Mouse (Mus musculus) kidney, postnatal 10 days (tissue): Measurements from ENCODE around the gene Cpa2.

Experiments used
- DNase-seq: peaks from one replicate; pipeline ENCODE4 v3.0.0; 2021; ENCODE audit warnings: mixed read lengths

The Cpa2 gene

GRCm38 (mm10) chr6:30549231-30549761, 7.9 kb downstream of the Cpa2 start:
- DNase-seq: no peak

- DNase-seq: no peak
Measured at GRCm38 (mm10) chr6:30550496-30551192, 9.3 kb downstream of the Cpa2 start.

DNA sequence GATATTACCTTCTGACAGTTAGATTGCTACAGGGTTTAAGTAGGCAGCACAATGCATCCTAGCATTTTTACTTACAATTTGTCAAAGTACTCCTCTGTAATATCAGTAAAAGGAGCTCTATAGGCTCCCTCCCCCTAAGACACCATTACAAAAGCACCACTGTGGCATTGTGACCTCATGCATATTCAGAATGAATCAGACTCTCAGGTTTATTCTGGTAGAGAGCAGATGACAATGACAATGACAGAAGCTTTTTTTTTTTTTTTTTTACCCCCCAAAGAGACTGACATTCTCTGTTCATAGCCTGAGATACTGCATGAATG, 9.8 kb downstream of the Cpa2 start:
- no peak for DNase-seq

GRCm38 (mm10) chr6:30551644-30552580, 10.5 kb downstream of the Cpa2 start:
- DNase-seq: no peak

- no peak for DNase-seq
Measured at GRCm38 (mm10) chr6:30552628-30553027, 11.2 kb downstream of the Cpa2 start.

DNA sequence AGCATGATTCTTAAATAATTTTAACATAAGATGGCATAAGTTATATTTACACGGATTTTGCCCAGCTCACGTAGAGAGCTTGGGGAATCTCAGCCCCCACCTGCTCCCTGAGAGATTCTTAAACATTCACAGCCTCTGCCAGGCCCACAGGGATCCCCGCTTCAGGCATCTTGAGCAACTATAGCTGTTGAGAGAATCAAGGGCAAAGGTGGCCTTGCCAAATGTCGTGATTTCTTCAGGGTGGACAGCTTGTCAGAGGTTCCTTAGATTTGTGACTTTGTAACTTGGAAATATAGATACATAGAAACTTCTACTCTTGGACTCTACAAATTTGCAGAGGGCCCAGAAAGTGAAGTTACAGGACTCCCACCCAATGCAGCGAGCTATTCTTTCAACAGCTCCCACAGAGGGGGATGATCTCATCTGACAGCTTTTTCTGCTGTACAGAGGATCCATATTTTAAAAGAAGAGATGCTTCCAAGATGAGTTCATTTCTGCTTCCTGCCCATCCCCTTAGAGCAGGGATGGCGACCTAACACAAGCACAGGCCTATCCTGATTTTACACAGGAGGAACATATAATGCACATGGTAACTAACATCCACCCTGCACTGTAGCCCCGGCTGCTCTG, 12.1 kb downstream of the Cpa2 start:
- DNase-seq: no peak

- no peak for DNase-seq
Measured at GRCm38 (mm10) chr6:30554092-30554491, 12.7 kb downstream of the Cpa2 start.

GRCm38 (mm10) chr6:30554621-30555170, 13.3 kb downstream of the Cpa2 start:
- no peak for DNase-seq

DNA sequence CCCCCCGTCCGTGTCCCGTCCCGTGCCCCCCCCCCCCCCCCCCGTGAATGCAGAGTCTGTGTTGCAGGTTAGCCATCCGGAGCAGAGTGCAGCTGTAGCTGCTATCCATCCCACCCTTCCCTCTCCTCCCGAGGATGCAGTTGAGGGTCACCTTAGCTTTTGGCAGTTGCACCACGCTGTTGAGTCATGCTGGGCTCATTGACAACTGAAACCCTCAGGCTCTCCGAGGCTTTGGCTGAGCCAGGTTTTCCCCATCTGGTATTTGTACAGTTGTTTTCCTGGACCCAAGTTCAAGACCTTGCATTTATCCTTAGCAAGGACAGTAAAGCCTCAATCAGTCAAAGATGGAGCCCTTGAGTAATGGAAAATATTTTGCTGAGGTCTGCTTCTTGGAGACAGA, 14.7 kb downstream of the Cpa2 start:
- DNase-seq: no peak

- no peak for DNase-seq
Measured at GRCm38 (mm10) chr6:30559726-30560125, 18.3 kb downstream of the Cpa2 start.

GRCm38 (mm10) chr6:30562132-30562531, 20.8 kb downstream of the Cpa2 start:
- DNase-seq: no peak

- DNase-seq: no peak
Measured at GRCm38 (mm10) chr6:30563575-30563974, 22.2 kb downstream of the Cpa2 start.

DNA sequence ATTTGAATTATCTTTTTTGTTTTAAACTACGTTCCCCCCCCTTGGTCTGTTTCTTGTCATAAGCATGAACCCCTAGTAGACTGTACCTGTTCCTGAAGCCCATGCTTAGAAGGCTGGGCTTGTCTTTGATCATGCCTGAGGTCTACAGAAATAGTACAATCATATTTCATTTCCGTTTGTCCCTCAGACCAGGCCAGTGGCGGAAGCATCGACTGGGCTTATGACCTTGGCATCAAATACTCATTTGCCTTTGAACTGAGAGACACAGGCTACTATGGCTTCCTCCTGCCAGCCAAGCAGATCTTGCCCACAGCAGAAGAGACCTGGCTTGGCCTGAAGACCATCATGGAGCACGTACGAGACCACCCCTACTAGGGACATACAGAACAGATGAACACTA, 22.7 kb downstream of the Cpa2 start:
- no peak for DNase-seq

- DNase-seq: no peak
Measured at GRCm38 (mm10) chr6:30568069-30568468, 26.7 kb downstream of the Cpa2 start, which contains the start of gene Cpa4. TSS of gene Cpa4 (plus strand) at chr6:30568369.

DNA sequence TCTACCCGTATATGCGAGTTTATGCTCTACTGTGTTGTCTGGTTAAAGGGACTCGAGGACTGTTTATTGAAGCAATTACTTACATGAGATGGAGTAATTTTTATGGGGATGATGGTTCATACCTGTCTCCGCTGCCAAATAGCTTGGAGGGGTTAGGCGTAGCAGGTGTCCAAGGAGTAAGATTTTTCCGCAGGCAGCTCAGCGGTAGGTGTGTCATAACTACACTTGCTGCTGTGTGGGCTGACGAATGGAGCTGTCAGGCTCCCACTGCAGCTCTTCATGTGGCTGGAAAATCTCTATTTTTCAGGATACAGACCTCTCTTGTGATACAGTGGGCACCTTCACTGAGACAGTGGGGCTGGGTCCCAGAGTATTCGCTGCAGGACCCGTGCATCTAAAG, 27.9 kb downstream of the Cpa2 start:
- no peak for DNase-seq

DNA sequence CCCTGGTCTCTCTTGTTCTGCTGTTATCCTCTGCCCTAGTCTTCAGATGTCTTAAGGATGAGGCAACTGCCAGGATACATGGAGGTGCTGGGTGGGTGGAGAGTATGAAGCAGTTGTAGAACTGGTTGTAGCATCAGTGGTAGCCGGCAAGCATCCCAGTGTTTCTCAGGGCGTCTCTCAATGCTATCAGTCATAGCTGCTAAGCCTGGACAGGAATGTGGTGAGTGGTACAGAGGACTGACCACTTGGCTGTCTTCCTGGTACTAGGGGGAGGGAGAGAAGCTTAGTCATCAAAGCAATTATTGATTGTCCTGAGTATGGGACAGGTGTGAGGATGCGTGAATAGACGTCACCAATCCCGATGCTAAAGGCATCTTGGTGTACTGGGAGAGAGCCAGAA, 28.6 kb downstream of the Cpa2 start:
- no peak for DNase-seq

DNA sequence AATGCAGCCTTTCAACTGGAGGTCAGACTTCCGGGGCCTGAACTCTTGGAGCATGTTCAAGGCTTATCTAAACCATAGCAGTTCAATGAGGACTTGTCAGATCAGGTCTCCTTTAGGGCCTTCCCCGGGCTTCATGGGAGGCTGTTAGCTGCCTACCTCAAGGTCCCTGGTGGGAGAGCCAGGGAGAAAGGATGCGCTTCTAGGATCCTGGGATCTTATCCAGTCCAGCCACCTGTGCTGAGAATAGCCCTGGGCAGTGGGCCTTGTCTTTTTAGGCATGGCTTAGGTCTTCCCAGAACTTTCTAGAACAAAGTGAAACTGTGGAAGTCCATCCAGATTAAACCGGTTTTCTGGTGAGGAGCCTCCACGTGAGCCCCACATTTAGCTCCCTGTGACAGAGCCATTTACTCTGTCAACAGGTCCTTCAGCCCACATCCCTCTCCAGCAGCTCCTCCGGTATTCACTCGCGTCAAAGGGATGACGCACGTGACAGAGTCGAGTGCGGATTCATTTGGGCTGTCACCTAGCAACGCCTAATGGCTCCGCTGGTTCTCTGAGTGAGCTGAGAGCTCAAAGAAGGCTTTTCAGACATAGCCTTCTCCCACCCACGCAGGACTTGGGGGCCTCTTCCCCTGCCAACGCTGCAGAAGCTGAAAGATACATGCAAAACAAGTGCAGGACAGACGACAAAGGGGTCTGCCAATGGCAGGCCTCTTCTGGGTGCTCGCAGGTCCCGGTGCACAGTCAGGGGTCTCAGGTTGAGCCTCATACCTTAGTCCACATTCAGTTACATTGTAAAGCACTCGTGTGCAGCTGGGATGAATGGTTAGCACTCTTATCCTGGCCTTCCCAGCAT, 31.3 kb downstream of the Cpa2 start:
- DNase-seq: no peak

DNA sequence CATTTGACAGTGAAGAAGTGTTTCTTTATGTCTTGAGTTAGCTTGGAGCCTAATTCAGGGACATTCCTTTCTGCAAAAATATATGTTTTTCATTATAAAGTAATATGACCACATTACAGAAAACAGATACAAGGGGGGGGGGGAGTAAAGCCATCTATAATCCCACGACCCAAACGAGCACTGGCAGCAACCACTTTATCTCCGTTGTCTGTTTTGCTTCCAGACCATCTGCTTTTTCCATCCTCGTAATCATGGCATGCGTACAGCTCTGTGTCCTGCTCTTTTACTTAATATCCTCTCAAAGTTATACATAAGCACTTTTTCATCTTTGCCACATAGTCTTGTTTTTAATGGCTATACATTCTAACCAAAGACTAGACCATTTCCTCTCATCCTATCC, 32.0 kb downstream of the Cpa2 start:
- DNase-seq: no peak

- DNase-seq: no peak
Measured at GRCm38 (mm10) chr6:30574945-30575344, 33.6 kb downstream of the Cpa2 start.

DNA sequence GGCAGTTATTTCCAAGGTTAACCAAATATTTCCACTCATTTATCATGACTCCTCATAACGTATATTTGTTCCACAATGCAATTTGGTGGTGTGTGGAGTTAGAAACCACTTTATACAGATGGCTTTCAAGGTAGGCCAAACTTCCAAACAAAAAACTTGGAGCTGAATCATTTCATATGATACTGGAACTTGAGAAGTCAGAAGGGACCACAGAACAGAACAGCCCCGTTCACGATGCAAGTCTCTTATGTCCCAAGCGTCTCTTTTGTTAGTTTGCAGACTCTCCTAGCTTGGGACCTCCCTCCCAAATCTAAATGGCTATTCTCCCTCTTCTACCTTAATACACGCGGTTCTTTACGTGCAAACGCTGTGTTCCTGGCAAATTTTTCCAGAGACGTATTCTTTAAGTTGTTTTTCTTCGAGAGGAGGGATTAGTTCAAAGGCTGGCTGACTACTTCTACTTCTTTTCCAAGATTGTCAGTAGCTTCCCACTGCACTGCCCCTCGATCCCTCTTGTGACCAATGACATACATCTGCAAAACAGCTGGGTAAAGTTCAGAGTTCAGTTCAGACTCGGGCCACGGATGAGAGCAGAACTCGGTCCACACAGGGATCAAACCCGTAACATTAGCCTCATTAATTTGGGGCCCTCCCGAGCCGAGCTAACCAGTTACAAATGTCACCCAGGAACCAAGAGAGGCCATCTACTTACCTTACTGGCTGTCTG, 35.3 kb downstream of the Cpa2 start:
- DNase-seq: no peak
